Mouse (Mus musculus) layer of hippocampus, postnatal 36 days (tissue): ENCODE results near the gene Cst3. TPM values are rescaled to one million over a fixed set of nuclear protein-coding genes. Genes with fewer than 3 reads are reported as not detected.

ENCODE experiments used
- DNase-seq, 2 experiments: peaks; one replicate each; pipeline ENCODE4 v3.0.0; 2022
- total RNA-seq, 2 experiments: library from RNA; stranded (reverse); gene quantifications; 2 replicates each; pipeline ENCODE4 v1.2.3; 2021

Cst3 gene
- 1,000 to 10,000 TPM; 2,172 to 2,182 TPM for total RNA-seq

DNA sequence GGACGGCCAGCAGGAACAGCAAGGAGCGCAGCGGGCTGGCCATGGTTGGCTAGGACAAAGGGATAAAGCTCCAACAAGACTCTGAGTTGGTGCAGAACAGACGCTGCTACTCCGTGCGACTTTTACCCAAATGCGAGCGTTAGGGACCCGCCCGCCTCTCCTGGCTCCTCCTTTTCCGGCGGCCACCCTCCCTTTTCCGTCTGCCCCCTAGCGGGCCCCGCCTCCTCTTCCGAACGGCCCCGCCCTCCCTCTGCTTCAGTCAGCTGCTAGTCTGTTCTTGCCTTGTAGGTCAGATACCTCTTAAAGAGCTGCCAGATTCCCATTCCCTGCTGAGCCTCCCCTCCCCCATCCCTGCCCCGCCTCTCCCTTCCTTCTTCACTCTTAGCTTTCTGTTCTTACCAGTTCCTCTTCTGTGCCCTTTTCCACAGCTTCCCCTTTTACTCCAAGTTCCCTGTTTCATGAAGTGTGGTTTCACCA is at the start of gene Cst3:
Gene Cst3, minus strand, starts transcription at position 358 of the 477 bp plus-strand sequence.
- DNase-seq = peak; percentile 91

DNA sequence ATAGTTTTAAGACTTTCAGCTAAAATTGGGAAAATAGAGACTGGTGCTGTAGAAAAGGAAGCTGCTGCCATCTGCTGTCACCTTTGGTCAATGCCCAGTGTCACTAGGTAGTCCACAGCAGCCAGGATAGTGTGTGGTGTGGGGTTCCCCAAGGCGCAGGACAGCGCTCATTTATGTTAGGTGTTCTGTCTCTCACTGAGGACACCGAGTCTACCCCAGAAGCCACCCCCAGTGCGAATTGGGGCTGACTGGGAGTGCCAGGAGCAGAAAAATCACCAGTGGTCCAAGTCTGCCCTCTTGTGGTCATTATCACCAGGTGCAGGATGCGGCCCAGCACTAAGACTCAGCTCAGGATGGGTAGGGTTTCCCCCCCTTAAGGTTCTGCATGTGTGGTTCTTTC is 26.8 kb upstream of the Cst3 start:
- peak; percentile 63 to 70 for DNase-seq

DNA sequence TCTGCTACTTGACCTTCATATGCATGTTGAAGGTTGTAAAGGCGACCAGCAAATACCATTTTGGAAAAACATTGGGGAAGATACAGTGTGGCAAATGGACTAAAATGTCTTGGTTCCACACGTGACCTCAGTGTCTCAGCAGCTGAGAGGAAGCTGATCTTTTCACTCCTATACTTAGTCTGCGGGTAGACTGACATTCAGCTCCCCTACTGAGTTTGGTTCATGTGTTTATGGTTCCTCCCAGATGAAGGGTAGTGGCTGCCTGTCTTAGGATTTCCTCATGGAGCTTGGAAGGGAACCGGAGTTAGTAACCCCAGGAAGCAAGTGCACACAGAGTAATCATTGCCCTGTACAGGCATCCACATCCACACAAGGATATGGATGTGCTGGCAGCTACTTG is 24.8 kb upstream of the Cst3 start:
- DNase-seq = no peak

DNA sequence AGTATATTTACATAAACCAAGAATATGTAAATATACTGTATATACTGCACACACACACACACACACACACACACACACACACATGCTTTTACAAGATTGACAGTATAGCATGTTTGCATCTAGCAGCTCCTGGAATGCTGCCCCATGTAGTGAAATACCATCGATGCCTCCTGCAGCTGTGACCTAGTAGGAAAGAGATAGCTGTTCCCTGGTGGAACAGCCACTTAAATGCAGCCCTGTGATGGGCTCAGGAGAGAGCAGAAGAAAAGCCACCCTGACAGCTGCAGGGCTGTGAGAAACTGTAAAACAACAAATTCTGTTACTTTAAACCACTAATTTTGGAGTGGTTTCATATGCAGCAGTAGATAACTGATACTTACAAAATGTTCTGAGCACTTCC is 20.7 kb upstream of the Cst3 start:
- DNase-seq = no peak

DNA sequence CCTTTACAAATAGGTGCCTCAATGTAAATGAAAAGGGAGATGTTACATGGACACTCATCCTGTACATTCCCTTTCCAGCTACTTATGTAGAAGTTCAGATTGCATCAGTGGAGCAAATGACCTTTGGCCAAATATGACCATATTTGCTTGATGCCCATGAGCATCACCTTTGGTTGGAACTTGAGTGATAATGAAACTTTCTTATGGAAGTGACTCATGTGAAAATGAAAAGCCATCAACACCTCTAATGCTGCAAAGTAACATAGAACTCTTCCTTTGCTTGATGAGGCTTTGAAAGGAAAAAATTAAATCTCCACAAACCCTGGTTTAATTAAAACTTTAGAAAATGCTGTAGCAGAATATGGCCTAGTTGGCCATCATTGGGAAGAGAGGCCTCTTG is 17.6 kb upstream of the Cst3 start:
- no peak for DNase-seq

DNA sequence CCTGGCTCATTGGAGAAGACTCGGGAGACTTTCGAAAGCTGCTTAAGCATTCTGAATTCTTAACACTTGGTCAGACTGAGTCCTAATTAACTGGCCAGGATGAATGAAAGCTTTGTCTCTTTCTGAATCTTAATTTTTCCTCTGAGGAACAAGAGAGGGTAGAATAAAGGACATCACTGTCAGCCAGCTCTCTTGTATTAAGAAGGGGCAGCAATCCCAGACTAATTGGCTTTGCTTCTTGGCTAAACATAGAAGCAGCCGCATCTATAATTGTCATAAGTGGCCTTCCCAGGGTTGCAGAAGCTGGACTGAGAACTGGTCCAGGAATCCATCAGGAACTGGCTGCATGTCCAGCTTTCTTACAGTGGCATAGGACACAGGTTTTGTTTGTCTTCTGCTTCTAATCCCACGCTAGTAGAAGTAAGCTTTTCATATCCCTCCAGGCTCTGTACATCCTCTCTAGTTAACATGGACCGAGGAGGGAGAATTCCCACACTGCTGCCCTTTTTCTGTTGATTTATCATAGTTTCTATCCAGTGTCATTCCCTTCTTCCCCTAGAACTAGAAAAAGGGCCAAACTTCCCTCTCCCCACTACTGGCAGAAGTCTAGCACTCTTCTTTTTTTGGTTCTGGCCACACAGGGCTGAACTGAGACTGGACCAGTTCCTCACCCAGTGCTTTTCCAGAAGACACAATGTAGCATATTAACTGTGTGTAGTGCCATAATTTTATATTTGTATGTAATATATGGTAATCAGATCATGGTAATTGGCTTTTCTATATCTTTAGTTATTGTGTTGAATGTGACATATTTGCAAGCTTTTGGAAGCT is 14.7 kb upstream of the Cst3 start:
- DNase-seq = peak; percentile 41

DNA sequence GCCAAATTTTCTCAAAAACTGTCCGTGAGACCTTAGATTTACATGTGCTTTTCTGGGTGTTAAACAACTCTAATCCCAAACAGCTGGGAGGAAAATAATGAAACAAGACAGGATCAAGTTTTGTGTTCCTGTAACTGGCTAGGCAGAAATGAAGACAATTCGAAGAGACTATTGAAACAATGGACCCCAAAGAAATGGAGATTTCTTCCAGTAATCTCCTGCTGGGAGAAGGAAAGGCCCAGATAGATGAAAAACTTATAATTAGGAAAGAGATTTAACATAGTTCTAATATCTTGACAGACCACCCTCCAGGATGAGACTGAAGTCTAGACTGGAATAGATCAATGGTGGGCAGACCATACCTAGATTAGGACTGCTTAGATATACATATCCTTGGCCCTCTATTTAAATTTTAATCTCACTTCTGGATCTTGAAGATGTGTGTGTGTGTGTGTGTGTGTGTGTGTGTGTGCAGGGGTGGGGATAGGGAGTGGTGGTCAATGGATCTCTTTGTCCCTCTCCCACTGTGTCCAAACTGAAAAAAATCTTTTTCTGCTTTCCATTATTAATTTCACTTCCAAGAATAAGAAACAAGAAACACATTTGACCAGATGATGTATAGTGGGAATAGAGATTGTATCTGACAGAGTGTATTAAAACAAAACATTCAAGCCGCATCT is 14.0 kb upstream of the Cst3 start:
- no peak for DNase-seq

DNA sequence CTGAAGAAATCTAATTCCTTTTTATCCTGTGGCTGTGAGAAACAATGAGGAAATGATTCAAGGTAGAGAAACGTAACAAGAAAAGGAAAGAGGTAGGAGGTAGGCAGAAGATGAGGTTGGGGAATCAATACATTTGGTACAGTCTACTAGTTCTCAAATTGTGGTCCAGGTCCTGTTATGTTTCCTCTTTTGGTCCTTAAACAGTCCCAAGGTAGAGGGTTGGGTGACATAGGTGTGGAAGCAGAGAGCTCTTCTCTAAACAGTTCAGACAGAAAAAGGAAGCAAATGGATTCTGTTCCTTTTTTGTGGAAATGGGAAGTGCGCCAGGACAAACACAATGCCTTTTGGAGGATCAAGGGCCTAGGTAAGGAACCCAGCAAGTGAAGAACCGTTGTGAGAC is 13.4 kb upstream of the Cst3 start:
- no peak for DNase-seq

DNA sequence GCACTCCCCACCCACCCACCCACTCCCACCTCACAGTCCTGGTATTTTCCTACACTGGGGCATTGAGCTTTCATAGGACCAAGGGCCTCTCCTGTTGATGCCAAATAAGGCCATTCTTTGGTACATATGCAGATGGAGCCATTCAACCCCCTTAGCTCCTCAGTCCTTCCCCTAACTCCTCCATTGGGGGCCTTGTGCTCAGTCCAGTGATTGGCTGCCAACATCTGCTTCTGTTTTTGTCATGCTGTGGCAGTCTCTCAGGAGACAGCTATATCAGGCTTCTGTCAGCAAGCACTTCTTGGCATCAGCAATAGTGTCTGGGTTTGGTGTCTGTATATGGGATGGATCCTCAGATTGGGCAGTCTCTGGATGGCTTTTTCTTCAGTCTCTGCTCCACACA is 9.2 kb upstream of the Cst3 start:
- DNase-seq = no peak

DNA sequence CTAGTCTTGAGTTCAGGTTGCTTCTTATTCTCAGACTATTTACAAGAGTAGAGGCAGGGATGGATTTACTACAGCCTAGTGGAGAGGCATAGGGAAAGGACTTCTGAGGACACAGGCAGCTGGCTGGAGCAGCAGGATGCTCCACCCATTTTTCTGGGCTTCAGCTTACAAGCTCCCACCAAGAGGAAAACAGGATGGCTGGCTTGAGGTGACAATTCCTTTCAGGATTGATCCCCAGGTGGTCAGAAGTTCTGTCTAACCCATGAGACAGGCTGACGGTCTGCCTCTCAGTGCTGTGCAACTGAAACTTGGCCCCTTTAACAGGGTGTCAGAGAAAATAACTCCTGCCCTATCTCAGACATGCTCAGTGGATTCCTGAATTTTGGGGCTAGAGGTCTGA is 3.7 kb upstream of the Cst3 start:
- DNase-seq = no peak

DNA sequence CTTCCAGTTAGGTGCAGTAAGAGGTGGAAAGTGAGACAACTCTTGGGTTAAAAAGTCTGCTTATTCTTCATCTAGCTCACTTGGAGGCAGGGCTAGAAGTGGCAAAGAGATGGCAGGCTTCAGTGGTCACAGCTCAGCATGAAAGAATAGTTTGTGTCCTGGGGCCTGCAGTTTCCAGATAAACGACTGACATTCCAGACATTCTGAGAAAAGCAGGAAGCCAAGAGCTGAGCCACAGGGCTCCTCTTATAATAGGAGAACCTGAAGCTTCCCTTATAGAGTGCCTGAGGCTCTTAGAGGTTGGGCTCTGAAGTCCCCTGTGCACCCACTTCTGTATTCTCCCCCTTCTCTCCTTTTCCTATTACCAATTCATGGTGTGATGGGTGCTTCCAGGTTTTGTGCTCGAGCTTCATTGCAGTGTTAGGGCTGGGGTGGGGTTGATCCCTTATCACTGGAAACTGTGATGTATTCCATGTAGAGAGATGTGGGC is 3.2 kb upstream of the Cst3 start:
- no peak for DNase-seq

DNA sequence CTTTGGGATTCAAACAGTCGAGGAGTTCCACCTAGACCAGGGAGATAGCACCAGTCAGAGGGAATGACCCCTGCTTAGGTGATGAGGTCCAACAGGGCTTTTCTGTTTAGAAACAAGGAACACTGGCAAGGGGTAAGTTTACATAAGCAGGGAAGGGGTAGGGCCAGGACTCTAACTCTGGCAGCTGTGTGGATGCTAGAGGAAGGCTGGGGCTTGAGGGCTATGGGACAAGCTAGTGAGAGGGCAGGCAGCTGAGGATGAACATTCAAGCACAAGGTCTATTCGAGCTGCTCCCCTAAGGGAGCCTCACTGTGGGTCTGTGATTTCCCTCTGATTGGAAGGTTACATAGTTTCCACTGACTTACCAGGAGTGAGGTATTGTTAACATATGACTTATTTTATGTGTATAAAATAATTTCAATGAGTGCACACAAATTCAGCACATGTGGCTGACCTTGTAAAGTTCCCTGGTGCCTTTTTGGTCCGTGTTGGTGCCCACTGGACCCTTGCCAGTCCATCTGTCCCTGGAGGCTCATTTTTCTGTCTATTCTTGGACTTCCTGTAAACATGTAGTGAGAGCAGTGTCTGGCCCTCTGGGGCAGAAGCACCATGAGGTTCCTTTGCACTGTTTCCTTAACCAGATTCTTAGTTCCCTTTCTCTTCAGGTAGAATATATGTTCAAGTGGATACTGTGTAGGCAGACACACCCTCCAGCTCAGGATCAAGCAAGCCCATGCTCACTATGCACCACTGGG is 1.7 kb upstream of the Cst3 start:
- DNase-seq = no peak

DNA sequence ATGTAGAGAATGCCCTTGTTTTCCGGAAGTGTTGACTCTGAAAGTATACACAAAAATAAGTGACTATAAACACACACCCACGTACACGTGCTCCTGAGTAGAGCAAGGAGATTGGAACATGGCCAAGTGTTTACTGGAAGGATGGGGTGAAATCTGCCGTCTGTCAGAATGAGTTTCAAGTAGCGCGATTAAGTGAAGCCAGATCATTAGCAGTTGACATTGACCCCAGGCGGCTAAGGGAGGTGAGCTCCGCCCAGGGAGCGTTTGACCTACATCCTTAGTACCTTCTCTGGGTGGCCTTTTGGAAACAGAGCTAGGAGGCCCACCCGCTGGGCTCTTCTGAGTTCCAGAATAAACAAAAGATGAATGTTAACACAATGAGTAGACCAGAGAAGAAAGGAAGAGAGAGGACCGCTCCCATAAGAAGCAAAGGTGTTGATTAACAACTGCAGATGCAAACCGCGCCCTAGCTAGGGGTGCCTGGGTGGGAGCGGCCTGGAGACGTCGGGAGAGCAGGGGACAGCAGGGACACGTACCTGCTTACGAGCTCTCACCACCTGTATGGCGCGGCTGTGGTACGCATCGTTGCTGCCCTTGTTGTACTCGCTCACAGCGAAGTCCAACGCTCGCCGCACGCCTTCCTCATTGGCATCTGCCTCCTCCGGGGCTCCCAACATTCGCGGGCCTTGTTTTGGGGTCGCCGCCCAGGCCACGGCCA is 716 bp downstream of the Cst3 start:
- DNase-seq = no peak

DNA sequence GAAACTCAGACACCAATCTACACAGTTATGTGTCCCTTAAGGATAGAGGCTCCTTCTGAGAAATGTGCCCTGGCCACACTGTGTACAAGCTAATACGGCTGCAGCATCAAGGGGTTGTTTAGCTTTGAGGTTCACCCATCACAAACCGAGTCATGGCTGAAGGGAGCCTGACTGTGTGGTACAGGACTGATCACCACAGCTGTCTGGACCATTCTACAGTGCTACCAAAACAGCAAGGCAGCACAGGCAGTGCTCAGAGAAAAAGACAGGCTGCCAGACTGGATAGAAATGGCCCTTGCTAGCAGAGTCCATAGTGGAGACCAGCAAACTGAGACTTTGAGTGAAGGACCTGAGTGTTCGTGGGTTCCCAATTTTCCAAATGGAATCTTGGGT is 1.3 kb downstream of the Cst3 start:
- no peak for DNase-seq

DNA sequence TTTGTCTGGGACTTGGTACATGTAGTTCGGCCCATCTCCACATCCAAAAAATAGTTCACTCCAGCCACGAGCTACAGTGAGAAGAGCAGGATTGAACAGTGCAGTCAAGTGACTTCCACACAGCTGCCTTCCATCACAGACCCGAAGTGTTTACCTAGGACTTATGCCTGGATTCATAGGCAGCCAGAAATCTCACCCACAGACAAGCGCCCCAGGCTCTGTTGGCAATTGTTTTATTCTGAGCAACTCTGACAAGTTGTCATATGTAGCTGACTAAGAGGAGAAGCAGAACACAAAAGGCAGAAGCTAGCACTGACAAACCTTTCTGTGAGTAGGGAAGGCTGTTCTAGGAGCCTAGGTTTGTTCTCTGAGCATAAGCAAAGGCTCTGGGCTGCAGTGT is 2.6 kb downstream of the Cst3 start:
- no peak for DNase-seq

DNA sequence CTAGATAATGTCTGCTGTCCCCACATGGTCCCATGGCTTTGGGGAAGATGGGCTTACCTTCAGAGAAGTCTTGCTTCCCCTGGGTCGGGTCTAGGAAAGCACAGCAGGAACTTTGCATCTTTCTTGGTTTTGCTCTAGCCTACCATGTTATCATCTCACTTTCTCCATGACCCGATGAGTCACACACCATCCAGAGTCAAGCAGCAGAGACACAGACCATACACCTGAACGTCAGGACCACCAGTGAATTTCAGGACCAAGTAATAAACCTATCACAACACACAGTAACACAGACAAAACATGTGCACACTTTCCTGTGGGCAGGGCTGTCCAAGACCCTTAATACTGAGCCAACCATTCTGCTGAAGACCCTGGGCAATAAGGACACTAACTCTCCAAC is 5.0 kb downstream of the Cst3 start:
- DNase-seq = no peak

DNA sequence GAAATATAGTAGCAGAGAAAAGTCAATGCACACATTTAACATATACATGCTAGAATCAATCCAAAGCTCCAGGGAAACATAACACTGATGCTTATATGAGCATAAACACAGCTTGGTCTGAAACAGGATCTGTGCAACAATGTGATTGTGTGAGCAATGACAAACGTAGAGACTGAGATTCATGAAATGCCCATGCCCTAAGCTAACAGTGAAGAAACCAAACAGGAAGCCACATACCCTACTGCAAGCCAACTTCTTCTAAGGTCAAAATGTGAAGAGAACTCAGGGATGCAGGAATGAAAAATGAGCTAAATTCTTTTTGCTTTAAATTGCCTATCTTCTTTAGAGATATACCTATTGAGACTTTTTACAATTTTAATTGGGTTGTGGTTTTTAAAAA is 6.5 kb downstream of the Cst3 start:
- no peak for DNase-seq

DNA sequence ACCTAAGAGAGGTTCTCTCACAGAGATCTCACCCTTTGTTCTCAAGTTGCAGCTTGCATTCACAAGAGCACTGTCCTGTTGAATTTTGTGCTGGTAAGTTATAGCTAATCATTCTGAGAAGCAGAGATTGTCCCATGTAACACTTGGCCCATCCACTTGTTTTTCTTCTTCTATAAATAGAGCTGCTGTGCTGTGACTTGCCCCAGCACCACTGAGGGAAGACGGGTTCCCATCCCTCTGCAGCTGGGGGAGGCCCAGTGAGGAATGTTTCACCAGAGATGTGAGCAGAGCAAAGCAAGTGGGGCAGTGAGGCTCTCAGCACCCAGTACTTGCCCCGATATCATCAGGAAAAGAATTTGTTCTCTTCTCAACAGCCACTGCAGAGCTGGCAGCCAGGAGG is 10.5 kb downstream of the Cst3 start, which contains the start of gene 9230104L09Rik:
Gene 9230104L09Rik, minus strand, starts transcription at position 73 of the 400 bp plus-strand sequence.
- no peak for DNase-seq

DNA sequence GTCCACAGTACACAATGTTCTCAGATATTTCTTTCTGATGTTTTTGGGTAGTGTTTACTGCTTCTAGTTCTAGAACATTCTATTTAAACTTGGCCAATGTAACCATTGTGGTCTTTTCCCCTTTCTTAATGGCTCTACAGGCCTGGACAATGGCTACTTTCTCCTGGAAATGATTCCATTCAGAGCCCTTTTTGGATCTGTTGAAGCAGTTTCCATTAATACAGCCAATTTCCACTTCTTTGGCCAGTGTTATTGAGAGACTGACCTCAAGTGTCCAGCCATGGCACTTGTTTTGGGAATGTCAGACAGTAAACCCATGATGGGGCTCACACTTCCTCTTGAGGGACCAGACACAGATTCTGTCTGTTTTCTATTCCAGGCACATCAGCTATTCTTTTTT is 13.8 kb downstream of the Cst3 start:
- DNase-seq = no peak

DNA sequence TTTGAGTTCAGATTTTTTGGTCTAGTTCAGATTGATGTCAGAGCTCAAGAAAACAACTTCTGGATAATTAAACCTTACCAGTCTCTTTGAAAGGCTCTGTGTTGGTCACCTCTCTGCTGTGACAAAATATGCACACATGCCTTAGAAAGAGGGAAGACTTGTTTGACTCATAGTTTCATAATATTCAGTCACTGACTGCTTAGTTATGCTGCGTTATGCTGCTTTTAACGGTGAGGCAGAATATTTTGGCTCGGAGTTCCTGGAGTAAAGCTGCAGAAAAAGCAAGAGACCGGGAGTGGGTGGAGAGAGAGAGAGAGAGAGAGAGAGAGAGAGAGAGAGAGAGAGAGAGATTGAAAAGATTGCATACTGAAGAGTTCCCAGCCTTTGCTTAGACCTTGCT is 14.5 kb downstream of the Cst3 start:
- DNase-seq = no peak

DNA sequence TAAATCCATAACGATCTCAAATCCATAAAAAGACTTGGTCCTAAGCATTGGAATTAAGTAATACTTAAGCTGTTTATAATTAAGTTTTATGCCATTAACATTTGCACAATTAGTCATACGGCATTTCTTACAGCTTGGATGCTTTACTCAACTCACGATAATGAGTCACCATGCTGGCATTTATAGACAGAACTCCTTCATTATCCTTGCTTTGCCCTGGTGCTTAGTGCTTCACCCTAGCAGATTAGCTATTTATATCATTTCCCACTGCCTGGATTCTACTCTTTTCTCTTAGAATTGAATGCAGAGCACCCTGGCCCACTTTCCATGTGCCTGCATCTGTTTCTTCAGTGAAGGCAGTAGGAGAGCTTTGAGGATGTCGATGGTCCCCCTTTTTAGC is 18.0 kb downstream of the Cst3 start:
- no peak for DNase-seq

DNA sequence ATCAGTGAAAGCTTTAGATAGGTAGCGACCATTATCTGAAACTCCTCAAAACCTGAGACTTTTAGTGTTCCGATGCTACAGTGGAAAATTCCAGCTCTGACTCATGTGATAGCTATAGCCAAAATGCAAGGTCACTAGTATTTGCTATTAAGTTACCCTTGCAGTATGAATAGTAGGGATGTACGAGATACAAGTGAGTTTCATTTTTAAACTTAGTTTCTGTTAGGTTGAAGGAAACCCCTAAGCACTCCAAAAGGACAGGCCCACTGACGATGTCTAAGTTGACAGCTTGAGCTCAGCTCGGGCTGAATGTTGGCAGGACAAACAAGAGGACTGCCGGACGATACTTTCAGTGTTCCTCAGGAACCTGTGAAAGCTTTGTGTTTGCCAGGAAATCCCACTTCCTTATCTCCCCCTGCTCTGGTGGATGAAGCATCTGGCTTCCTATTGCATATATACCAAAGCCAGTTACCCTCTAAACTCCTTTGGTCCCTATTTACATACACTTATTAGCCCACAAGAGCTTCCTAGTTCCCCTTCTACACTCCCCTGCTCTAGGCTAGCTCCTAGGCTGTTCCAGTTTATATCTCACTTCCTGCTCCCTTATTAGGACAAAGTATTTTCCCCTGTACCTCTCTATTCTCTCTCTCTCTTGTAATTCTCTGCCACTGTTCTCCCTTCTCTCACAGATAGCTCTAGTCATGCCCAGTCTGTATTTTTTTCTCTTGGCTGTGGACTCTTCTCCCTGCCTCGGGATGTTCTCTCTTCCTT is 18.7 kb downstream of the Cst3 start:
- DNase-seq = no peak
